Mouse (Mus musculus): Measurements from ENCODE around the gene Sephs1.
"Not testable (repeated sequence)": the region's sequence is repeated elsewhere in the genome, so short reads cannot be mapped to it uniquely, and the experiment has no call there.

The Sephs1 gene

DNA sequence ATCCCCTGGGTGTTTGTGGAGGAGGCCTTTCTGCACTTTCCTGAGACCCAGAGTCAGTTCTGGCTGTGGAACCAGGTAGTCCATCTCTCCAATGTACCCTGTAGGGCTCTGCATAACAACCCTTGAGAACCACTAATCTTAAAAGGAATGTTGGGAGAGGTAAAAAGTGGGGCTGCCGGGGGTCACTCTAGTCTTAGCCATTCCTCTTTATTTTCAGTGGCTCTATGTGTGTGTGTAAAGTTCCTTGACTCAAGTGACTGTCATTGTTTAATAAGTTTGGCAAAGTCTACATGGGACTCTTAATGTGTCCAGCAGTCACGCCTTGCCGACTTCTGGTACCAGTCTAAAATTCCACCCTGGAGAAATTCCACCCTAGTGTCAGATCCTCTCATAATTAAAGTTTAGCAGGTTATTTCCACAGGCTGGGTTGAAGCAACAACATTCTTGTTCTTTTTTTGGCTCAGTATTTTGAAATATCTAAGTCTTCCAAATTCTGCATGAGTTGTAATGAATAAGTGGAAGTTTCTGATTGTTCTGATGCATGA, 27.5 kb downstream of the Sephs1 start:
- DNase-seq = no peak

DNA sequence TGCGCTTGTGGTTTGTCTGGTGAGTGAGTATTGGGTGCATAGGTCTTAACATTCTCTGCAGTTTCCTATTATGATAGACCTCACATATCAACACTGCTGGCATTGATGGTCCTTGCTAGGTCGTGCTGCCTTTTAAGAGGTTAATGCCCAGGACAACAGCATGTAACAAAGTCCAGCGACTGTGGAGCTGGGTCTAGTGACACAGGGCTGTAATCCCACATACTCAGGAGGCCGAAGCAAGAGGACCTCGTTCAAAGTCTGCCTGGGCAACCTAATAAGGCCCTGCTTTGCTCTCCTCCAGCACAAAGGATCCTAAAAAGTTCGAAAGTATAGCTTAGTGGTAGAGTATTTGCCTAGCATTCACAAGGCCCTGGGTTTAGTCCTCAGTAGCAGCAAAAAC, 28.5 kb downstream of the Sephs1 start:
- DNase-seq = no peak

- DNase-seq = no peak
Observed at GRCm38 (mm10) chr2:4910521-4910920, 29.2 kb downstream of the Sephs1 start.

GRCm38 (mm10) chr2:4913949-4914348, 32.6 kb downstream of the Sephs1 start:
- no peak for DNase-seq

DNA sequence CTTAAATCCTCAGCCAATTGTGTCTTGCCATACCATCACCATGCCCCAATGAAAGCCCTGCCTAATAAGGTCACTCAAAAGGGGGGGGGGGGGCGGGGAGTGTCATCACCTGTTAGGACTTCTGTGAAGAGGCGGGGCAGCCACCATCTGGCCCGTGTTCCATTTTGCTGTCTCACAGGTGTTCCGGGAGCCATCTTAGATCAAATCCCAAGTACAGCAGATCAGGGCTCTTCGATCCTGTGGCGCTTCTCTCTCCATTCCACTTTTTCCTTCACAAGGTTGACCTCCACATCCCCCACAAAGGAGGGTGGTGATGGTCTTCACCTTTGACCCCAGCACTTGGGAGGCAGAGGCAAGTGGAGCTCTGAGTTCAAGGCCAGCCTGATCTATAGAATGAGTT, 34.7 kb downstream of the Sephs1 start:
- no peak for DNase-seq

GRCm38 (mm10) chr2:4917326-4918021, 36.1 kb downstream of the Sephs1 start:
- peak; percentile 33 to 65 for DNase-seq

DNA sequence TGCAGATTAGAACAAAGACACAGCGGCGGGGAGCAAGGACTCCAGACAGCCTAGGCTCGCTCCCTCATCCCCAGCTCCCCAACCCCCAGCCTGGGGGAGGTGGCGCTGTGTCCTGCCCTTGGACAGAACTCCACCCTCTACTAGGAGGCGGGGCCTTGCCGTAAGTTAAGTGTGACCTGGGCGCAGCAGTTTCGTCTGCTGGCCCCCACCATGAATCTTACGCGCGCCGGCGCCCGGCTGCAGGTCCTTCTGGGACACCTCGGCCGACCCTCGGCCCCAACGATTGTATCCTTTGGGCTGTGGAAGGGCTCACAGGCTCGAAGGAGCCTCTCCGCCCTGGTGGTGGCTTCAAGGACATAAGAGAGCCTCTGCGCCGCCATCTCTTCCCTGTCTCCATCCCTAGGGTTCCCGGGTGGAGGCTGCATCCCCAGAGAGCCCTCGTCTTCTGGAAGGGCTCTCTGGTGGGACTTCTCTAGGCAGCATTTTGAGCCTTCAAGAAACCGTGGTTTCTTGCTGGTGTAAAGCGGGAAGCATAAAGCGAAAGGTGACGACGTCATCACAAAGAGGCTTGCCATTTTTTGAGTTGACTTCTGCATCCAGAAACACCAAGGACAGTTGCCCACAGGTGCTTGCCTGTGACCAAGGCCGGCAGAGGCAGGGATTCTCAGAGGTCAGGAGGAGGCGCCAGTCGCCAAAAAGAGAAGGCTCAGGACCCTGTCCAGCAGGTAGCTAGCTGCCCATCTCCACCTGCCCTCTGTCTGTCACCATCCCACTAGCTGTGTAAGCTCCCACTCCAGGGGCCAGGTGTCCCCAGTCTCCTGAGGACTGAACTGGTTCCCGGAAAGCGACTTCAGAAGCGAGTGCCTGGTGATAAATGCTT, 37.7 kb downstream of the Sephs1 start, which contains the start of gene Phyh:
Phyh (plus strand) TSS at position 160 of the 880 bp plus-strand sequence.
- DNase-seq = peak; percentile 76 to 85

DNA sequence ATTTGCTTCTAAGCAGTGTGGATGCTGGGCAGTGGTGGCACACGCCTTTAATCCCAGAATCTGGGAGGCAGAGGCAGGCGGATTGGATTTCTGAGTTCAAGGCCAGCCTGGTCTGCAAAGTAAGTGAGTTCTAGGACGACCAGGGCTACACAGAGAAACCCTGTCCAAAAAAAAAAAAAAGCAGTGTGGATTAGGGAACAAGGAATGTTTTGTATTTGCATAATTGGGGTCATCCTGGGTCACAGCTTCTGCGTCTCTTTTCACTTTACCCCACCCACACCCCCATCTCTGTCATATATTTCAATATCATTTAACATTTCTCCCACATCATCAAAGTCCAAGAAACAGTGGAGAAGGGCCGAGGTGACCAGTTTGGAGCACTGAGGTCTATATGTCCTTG, 39.7 kb downstream of the Sephs1 start:
- no peak for DNase-seq

DNA sequence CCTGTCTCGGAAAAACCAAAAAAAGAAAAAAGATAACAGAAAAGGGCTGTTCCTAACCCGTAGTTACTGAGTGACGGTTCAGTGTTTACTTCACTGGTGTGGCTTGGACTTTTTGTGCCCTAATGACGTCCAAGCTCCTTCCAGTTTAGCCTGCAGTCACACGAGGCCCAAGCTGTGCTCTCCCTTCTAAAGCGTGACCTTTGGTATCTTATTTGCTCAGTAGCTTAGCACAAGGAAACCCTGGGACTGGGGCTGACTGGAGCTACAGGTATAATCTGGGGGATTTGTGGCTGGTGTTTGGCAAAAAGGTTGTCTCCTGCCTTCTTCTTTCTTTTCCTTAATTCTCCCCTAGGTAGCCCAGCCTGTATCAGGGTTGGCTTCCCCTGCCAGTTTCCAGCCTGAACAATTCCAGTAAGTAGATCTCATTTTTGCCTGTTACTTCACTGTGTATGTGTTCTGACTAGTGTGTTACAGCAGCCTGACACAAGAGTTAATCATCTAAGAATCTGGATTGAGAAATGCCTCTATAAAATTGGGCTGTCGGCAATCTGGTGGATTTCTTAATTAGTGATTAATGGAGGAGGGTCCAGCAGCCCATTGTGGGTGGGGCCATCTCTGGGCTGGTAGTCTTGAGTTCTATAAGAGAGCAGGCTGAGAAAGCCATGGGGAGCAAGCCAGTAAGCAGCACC, 41.3 kb downstream of the Sephs1 start:
- no peak for DNase-seq

DNA sequence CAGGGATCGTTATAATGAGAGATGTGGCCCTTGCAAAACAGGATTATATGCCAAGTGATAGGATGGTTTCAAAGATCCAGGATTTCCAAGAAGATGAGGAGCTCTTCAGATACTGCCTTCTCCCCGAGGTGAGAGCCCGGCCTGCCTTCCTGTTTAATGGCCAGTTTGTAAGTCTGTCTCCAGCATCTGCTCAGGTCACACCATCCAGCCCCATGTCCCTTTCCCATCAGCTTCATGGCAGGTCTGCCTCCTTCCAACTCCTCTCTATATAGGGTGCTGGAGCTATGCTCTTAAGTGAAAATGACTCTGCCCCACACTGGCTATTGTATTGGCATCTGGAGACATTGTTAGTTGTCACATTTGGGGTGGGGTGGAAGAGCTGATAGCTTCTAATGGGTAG, 46.0 kb downstream of the Sephs1 start:
- no peak for DNase-seq

DNA sequence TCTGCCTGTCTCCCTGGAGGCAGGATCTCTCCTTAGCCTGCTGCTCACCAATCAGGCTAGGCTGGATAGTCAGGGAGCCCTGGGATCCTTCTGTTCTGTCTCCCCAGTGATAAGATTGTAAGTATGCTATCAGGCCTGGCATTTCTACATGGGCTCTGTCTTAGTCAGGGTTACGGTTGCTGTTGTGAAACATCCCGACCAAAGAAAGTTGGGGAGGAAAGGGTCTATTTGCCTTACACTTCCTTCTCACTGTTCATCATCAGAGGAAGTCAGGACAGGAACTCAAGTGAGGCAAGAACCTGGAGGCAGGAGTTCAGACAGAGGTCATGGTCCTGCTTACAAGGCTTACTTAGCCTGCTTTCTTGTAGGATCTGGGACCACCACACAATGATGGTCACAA, 47.9 kb downstream of the Sephs1 start:
- no peak for DNase-seq

DNA sequence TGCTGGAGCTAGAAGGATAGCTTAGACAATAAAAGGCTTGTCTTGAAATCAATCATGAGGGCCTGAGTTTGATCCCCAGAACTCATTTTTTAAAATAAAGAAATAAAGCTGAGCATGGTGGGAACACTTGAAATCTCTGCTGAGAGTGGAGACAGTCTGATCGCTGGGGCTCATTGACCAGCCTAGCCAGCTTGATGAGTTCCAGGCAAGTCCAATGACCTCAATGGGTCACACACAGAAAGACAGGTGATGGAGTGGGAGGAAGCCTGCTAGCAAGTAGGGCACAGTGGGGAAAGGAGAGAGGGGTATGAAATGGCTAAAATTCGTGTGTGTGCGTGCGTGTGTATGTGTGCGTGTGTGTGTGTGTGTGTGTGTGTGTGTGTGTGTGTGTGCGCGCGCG, 53.2 kb downstream of the Sephs1 start:
- DNase-seq = no peak

DNA sequence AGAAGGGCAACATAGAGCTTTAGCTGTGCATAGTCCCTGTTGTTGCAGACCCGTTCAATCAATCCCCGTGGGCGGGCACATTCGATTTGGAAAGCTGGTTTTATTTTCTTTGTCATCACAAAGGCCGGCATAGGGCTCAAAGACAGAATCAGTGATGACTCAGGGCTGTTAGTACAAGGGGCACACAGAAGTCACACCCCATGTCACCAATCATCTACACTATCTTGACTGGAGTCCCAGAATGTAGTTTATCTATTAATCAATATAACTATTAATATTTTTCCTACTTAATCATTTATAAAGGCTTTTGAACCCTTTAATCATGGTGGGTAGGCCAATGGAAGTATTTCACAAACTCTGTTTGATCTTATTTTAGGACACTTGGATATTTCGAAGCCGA, 56.6 kb downstream of the Sephs1 start:
- DNase-seq = no peak

- no peak for DNase-seq
Observed at GRCm38 (mm10) chr2:4940861-4941260, 59.5 kb downstream of the Sephs1 start.

DNA sequence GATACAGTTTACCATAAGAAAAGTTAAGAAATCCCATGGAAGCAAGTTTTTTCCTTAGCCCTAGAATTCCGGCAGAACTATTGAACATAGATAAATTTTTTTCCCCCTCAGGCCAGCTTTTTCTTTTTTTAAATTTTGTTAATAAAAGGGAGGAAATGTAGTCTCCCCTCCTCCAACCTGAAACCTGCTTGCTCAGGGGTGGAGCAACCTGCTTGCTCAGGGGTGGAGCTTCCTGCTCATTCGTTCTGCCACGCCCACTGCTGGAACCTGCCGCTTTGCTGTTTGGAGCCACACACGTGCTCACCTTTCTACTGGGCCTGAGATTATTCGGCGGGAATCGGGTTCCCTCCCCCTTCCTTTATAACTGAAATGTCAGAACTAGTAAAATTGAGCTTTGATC, 68.3 kb downstream of the Sephs1 start:
- DNase-seq = not testable (repeated sequence)

GRCm38 (mm10) chr2:4950986-4951385, 69.6 kb downstream of the Sephs1 start:
- DNase-seq = no peak

- DNase-seq = no peak
Observed at GRCm38 (mm10) chr2:4954216-4954760, 72.9 kb downstream of the Sephs1 start.

- no peak for DNase-seq
Observed at GRCm38 (mm10) chr2:4958039-4958438, 76.7 kb downstream of the Sephs1 start.
